38 mouse cellular contexts compared by ENCODE assay signal in the genomic region with DNA sequence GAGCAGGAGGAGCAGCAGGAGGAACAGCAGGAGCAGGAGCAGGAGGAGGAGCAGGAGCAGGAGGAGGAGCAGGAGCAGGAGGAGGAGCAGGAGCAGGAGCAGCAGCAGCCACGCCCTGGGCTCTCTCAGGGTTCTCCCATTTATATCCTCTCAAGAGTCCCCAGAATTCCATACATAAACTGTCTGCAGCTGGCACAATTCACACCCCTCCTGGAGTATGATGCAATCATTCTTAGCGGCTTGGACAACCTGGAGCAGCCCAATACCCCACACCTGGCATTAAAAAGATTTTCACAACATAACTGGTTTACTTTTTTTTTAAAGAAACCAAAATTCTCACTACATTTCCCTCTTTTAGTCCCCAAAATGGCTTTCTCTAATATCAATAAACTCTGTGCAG. TPM values are rescaled to one million over a fixed set of nuclear protein-coding genes. Genes with fewer than 3 reads are reported as not detected.
"Had no signal": no experiment of that assay in that cellular context is flagged by ENCODE, and none has a peak within 500 bp of the region (broad histone marks: within the 10 kb centered on the region; RNA-seq: fewer than 3 reads in every experiment).

No protein-coding gene starts in this region.

- H3K36me3 ChIP-seq: heart, embryonic 10.5 days; heart, embryonic 12.5 days; hindbrain, embryonic 10.5 days; hindbrain, embryonic 13.5 days; hindbrain, embryonic 15.5 days; limb, embryonic 10.5 days; limb, embryonic 12.5 days had no signal

- DNase-seq: gastrocnemius, adult 2 months; gastrocnemius, postnatal 10 days; gastrocnemius, postnatal 25 days; heart, adult 18-20 months; heart, postnatal 10 days; heart, postnatal 4 days; kidney, adult 18-20 months; kidney, adult 8-10 months; kidney, postnatal 10 days; kidney, postnatal 25 days; kidney, postnatal 4 days; liver had no signal

- H3K27me3 ChIP-seq: hindbrain, embryonic 15.5 days had no signal

- H3K9ac ChIP-seq: heart, embryonic 12.5 days; hindbrain, embryonic 13.5 days; hindbrain, embryonic 15.5 days; limb, embryonic 12.5 days had no signal

- H3K4me2 ChIP-seq: heart, embryonic 12.5 days; hindbrain, embryonic 13.5 days; hindbrain, embryonic 15.5 days; limb, embryonic 12.5 days; liver, embryonic 11.5 days had no signal

- H3K4me1 ChIP-seq: heart, embryonic 10.5 days; heart, embryonic 12.5 days; hindbrain, embryonic 10.5 days; hindbrain, embryonic 13.5 days; hindbrain, embryonic 15.5 days had no signal

- H3K27ac ChIP-seq: gastrocnemius, adult 2 months; heart, embryonic 10.5 days; hindbrain, embryonic 10.5 days; hindbrain, embryonic 13.5 days; hindbrain, embryonic 15.5 days; hindbrain, postnatal 0 days; layer of hippocampus, adult 2 months; left cerebral cortex, adult 2 months; limb, embryonic 10.5 days; limb, embryonic 12.5 days had no signal

- H3K4me3 ChIP-seq: gastrocnemius, adult 2 months; heart, embryonic 10.5 days; heart, embryonic 12.5 days; hindbrain, embryonic 10.5 days; hindbrain, embryonic 13.5 days; hindbrain, embryonic 15.5 days; layer of hippocampus, adult 2 months; left cerebral cortex, adult 2 months; limb, embryonic 10.5 days; limb, embryonic 12.5 days had no signal

- H3K9me3 ChIP-seq: heart, embryonic 10.5 days; heart, embryonic 12.5 days; hindbrain, embryonic 10.5 days; hindbrain, embryonic 13.5 days; hindbrain, embryonic 15.5 days; limb, embryonic 10.5 days; limb, embryonic 12.5 days had no signal

- ATAC-seq: hindbrain, postnatal 0 days had no signal

RNA-seq across cellular contexts. Expression of a gene that starts 12.9 kb away (rescaled TPM):
- total RNA-seq: gastrocnemius, adult 2 months; gastrocnemius, postnatal 10 days; gastrocnemius, postnatal 25 days; gastrocnemius, postnatal 4 days; granulocyte monocyte progenitor cell, adult 5-6 weeks; heart, adult 18-20 months; heart, adult 8-10 months; heart, postnatal 10 days; heart, postnatal 25 days; heart, postnatal 4 days; hindbrain, postnatal 0 days; layer of hippocampus, adult 2 months; layer of hippocampus, postnatal 10 days; layer of hippocampus, postnatal 25 days; left cerebral cortex, adult 2 months; left cerebral cortex, postnatal 14 days; left cerebral cortex, postnatal 36 days had no signal
- polyA plus RNA-seq: frontal cortex, adult 2 months; heart, embryonic 10.5 days; heart, embryonic 12.5 days; heart, embryonic 14.5 days; heart, embryonic 16.5 days; hindbrain, embryonic 10.5 days; hindbrain, embryonic 13.5 days; hindbrain, embryonic 15.5 days; hindbrain, postnatal 0 days; intestine, embryonic 14.5 days; kidney, embryonic 14.5 days; kidney, embryonic 16.5 days; limb, embryonic 10.5 days; limb, embryonic 12.5 days; limb, embryonic 14.5 days; liver, embryonic 11.5 days had no signal
